Mouse (Mus musculus): Measurements from ENCODE around the gene Csnk2a1. TPM values are rescaled to one million over a fixed set of nuclear protein-coding genes. Genes with fewer than 3 reads are reported as not detected.

Csnk2a1 gene
- polyA plus RNA-seq, 1 experiment from 2014 or later, result 109 TPM

DNA sequence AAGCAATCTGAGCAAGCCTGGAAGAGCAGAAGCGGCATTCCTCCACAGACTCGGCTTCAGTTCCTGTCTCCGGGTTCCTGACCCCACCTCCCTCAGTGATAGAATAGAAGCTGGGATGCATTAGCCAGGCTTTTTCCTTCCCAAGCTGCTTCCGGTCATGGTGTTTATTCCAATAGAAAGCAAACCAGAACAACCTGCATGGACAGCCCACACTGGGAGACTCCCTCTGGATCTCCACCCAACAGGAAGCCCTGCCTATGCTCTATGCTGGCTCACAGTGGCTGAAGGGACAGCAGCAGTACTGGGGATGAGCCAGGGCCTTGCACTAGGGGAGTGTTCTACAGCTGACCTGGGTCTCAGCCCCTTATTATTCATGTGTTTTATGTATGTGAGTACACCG lies 101.3 kb downstream of the Csnk2a1 start:
- Histone ChIP-seq H3K27ac (no peak overlapping the region), H3K27me3 (no peaks in the 10 kb centered on the region), H3K36me3 (peaks cover 70% of the 10 kb centered on the region), H3K4me3 (no peak overlapping the region), H3K4me2 (replicated peaks) (no peak overlapping the region), H3K9me3 (no peaks in the 10 kb centered on the region), H3K4me1 (peaks cover 20% of the 10 kb centered on the region), H3K9ac (no peak overlapping the region)
- 76% methylated on average over 5 of the region's 5 CpGs for WGBS
- no peak for ATAC-seq (ENCODE audit: low FRiP score, low read depth)

DNA sequence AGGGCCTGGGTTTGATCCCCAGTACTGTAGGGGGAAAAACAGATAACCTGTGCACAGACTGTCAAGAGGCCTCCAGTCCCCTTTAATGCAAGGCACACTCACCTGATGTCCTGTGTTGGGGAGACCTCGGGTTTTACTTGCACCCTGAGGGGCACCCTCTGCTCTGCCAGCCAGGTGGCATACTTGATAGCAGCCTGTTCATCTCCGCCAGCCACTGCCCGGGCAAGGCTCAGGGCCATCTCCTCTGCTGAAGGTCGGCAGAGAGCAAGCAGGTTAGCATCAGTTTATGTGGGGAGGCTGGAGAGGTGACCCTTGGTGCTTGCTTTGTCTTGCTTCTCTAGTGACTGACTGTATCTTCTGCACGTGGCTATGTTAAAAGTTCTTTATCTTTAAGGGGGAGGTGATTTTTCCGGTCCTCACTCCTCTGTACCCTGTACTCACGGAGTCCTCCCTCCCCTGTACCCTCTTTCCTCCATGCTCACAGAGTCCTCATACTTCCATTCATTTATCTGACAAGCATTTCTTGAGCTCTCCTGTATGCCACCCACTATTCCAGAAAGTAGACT lies 104.3 kb downstream of the Csnk2a1 start:
- H3K36me3 ChIP-seq, result peaks cover 41% of the 10 kb centered on the region
- H3K4me1 ChIP-seq, result peaks cover 20% of the 10 kb centered on the region
- ATAC-seq (ENCODE audit: low FRiP score, low read depth), result no peak
- H3K9ac ChIP-seq, result peak overlapping the region; percentile 90
- peak overlapping the region; percentile 86 for H3K4me2 ChIP-seq (replicated peaks)
- no peak overlapping the region for H3K27ac ChIP-seq
- no peaks in the 10 kb centered on the region for H3K9me3 ChIP-seq
- H3K4me3 ChIP-seq, result peak overlapping the region; percentile 90
- 69% methylated on average over 7 of the region's 7 CpGs for WGBS
- H3K27me3 ChIP-seq, result peaks cover 3% of the 10 kb centered on the region; the same call in 1 of the 2 replicates

Other genes with a start within 250 kb of the Csnk2a1 start
- gene Fam110a, start 246.6 kb upstream of the Csnk2a1 start, polyA plus RNA-seq (2015; fragmentation: Nextera tagmentation; extraction: Ambion mirVana), result 23.0 and 25.4 TPM in 2 replicates
- gene Slc52a3, start 230.3 kb upstream of the Csnk2a1 start, polyA plus RNA-seq (2015; fragmentation: Nextera tagmentation; extraction: Ambion mirVana), result 1.6 and 1.8 TPM in 2 replicates
- gene Scrt2, start 145.3 kb upstream of the Csnk2a1 start, polyA plus RNA-seq (2015; fragmentation: Nextera tagmentation; extraction: Ambion mirVana), result not detected in 2 replicates
- gene Srxn1, start 121.3 kb upstream of the Csnk2a1 start, polyA plus RNA-seq (2015; fragmentation: Nextera tagmentation; extraction: Ambion mirVana), result 9.4 and 10.5 TPM in 2 replicates
- gene Tcf15, start 83.3 kb upstream of the Csnk2a1 start, polyA plus RNA-seq (2015; fragmentation: Nextera tagmentation; extraction: Ambion mirVana), result 7.6 and 8.8 TPM in 2 replicates
- 47.1 and 47.7 TPM in 2 replicates for gene Tbc1d20, start 67.0 kb downstream of the Csnk2a1 start, polyA plus RNA-seq (2015; fragmentation: Nextera tagmentation; extraction: Ambion mirVana)
- 83.3 and 86.9 TPM in 2 replicates for gene Rbck1, start 105.8 kb downstream of the Csnk2a1 start, polyA plus RNA-seq (2015; fragmentation: Nextera tagmentation; extraction: Ambion mirVana)
- 1.5 and 2.2 TPM in 2 replicates for gene Trib3, start 117.2 kb downstream of the Csnk2a1 start, polyA plus RNA-seq (2015; fragmentation: Nextera tagmentation; extraction: Ambion mirVana)
- gene Nrsn2, start 149.8 kb downstream of the Csnk2a1 start, polyA plus RNA-seq (2015; fragmentation: Nextera tagmentation; extraction: Ambion mirVana), result 4.4 and 4.6 TPM in 2 replicates
- gene Sox12, start 171.2 kb downstream of the Csnk2a1 start, polyA plus RNA-seq (2015; fragmentation: Nextera tagmentation; extraction: Ambion mirVana), result 11.3 and 11.9 TPM in 2 replicates
- 45.5 and 48.6 TPM in 2 replicates for gene Zcchc3, start 188.2 kb downstream of the Csnk2a1 start, polyA plus RNA-seq (2015; fragmentation: Nextera tagmentation; extraction: Ambion mirVana)
- 0.18 and 0.19 TPM in 2 replicates for gene 6820408C15Rik, start 188.7 kb downstream of the Csnk2a1 start, polyA plus RNA-seq (2015; fragmentation: Nextera tagmentation; extraction: Ambion mirVana)
- gene Defb23, start 237.8 kb downstream of the Csnk2a1 start, polyA plus RNA-seq (2015; fragmentation: Nextera tagmentation; extraction: Ambion mirVana), result not detected in 2 replicates